Mouse (Mus musculus): ENCODE data around the gene Aaed1. TPM values are rescaled to one million over a fixed set of nuclear protein-coding genes. Genes with fewer than 3 reads are reported as not detected.

Gene Aaed1
- polyA plus RNA-seq, 1 experiment from 2014 or later, result 20.9 TPM

DNA sequence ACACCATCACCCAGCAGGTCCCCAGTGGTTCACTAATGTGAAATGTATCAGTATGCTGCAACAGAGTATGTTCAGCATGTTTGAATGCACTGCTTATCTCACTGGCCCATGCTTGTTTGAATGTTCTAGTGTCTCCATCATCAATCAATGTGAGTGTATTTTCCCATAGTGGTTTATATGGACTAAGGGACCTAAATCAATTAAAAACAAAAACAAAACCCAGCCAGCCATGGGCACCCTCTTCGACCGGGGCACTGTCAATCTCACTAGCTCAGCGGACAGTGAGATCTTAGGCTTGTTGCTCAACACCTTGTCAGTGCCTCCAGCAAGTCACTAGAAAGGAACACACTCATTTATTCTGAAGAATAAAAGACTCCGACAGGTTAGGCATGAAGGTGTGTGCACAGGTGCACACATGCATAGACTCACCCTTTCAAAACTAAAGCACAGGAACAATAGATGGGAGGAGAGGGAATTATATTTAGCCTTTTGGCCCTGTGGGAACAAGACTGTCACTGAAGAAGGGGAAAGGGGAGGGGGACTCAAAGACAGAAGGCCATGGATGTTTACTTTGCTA, 67.7 kb downstream of the Aaed1 start:
- H3K36me3 ChIP-seq, result no peaks in the 10 kb centered on the region
- H3K4me2 ChIP-seq, result no peak overlapping the region
- H3K9me3 ChIP-seq, result no peaks in the 10 kb centered on the region
- H3K27me3 ChIP-seq, result no peaks in the 10 kb centered on the region
- H3K4me1 ChIP-seq (replicated peaks), result peaks cover 11% of the 10 kb centered on the region
- 87% methylated on average over 4 of the region's 4 CpGs for WGBS
- ATAC-seq (ENCODE audit: low read depth), result no peak
- H3K4me3 ChIP-seq, result no peak overlapping the region
- H3K27ac ChIP-seq (replicated peaks), result no peak overlapping the region
- H3K9ac ChIP-seq, result no peak overlapping the region

DNA sequence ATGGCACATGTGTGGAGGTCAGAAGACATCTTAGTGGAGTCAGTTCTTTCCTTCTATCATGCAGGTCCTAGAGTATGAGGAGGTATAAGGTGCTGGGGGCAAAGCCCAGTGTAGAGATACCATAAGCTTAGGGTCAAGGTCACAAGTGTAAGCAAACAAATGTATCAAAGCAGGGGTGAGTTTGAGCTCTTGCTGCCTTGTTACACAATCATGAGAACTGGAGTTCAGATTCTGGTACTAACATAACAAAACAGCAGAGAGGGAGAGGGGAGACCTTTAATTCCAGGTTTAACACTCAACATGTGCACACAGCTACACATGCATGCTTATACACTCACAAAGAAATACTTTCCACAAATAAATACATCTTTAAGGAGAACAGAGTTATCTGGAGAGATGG, 69.8 kb downstream of the Aaed1 start:
- Histone ChIP-seq H3K9me3 (no peaks in the 10 kb centered on the region), H3K4me3 (no peak overlapping the region), H3K27ac (replicated peaks) (no peak overlapping the region), H3K36me3 (no peaks in the 10 kb centered on the region), H3K4me2 (no peak overlapping the region), H3K27me3 (no peaks in the 10 kb centered on the region), H3K9ac (no peak overlapping the region), H3K4me1 (replicated peaks) (no peaks in the 10 kb centered on the region)
- no peak for ATAC-seq (ENCODE audit: low read depth)

DNA sequence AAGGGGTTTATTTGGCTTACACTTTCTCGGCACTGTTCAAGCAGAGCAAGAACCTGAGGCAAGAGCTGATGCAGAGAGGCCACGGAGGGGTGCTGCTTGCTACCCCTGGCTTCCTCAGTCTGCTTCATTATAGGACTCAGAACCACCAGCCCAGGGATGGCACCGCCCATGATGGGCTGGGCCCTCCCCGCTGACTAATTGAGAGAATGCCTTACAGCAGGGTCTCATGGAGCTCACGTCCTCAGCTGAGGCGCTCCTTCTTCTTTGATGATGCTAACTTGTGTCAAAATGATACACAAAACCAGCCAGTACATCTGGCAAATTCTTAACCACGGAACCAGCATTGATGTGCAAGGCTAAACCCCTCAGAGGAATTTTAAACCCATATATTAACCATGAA, 71.9 kb downstream of the Aaed1 start:
- WGBS, result 72% methylated on average over 7 of the region's 7 CpGs

DNA sequence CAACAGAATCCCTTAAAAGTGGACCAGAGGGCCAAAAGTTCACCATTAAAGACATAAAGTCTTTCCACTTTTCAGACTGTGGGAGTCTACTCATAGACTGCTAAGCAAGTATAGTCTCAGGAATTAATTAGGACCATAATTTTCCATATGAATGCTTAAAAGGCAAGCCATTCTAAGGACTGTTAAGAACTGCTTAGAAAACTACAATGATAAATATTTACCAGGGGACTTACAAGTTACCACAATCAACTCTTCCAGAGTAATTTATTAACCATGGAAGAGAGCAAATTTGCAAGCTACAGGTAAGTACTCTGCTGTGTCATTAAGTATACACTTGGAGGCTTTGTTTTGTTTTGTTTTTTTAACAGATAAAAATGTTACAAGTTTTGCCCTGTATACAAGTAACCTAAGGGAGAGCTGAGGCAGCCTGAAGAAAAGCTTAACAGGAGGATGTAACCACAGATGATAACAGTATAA, 74.8 kb downstream of the Aaed1 start:
- Histone ChIP-seq H3K4me2 (no peak overlapping the region), H3K36me3 (no peaks in the 10 kb centered on the region), H3K27ac (replicated peaks) (no peak overlapping the region), H3K27me3 (no peaks in the 10 kb centered on the region), H3K9ac (no peak overlapping the region), H3K4me1 (replicated peaks) (no peaks in the 10 kb centered on the region), H3K4me3 (no peak overlapping the region), H3K9me3 (no peaks in the 10 kb centered on the region)
- ATAC-seq (ENCODE audit: low read depth), result no peak

More for the DNA sequence above, 71.9 kb downstream of the Aaed1 start:
- ATAC-seq (ENCODE audit: low read depth), result no peak
- Histone ChIP-seq H3K27ac (replicated peaks) (no peak overlapping the region), H3K4me2 (no peak overlapping the region), H3K9me3 (no peaks in the 10 kb centered on the region), H3K9ac (no peak overlapping the region), H3K36me3 (no peaks in the 10 kb centered on the region), H3K4me3 (no peak overlapping the region), H3K27me3 (no peaks in the 10 kb centered on the region), H3K4me1 (replicated peaks) (no peaks in the 10 kb centered on the region)

DNA sequence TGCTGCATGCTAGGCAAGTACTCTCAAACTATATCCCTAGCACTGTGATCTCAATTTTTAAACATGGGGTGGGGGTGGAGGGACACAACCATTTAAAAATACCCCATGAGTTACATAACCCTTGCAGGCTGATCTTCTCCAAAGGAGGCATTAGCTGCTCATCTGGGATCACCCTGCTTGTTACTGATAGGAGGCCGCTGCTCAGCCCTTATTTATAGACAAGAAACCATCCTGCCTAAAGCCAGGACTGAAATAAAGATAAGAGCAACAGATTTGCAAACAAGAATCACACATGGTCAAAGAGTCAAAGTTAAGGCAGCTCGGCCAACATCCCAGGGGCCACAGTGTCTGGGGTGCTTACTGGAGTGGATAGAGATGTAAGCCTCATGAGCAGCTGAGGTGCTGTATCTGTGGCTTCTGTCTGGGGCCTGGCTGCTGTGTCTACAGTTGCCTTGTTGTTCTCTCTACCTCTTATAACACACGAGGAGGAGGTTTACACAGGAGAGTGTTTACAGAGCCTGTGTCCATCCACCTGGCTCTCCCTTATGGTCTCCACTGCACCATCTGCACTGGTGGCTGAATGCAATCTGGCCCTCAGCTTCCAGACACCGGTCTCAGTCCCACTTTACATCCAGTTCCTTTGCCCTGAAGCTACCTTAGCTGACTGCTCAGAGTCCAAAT, 75.4 kb downstream of the Aaed1 start:
- WGBS, result 73% methylated on average over 4 of the region's 4 CpGs
- no peaks in the 10 kb centered on the region for H3K27me3 ChIP-seq
- H3K9me3 ChIP-seq, result no peaks in the 10 kb centered on the region
- no peak overlapping the region for H3K4me3 ChIP-seq
- no peak overlapping the region for H3K27ac ChIP-seq (replicated peaks)
- H3K9ac ChIP-seq, result no peak overlapping the region
- no peak overlapping the region for H3K4me2 ChIP-seq
- H3K4me1 ChIP-seq (replicated peaks), result no peaks in the 10 kb centered on the region
- no peaks in the 10 kb centered on the region for H3K36me3 ChIP-seq
- ATAC-seq (ENCODE audit: low read depth), result no peak

DNA sequence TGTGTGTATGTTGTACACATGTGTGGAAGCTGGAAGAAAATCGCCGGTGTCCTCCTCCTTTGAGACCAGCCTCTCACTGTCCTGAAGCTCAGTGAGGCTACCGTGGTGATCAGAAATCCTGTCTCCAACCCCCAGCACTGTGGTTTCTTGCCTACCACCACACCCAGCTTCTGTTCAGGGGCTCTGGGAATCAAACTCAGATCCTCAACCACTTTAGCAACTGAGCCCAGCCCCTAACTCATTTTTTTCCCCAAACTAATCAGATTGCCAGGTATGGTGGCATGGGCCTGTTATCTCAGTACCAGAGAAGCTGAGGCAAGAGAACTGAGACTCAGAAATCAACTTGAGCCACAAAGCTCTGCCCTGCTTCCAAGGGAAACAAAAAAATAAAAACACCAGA, 76.7 kb downstream of the Aaed1 start:
- no peak overlapping the region for H3K4me2 ChIP-seq
- no peaks in the 10 kb centered on the region for H3K27me3 ChIP-seq
- ATAC-seq (ENCODE audit: low read depth), result no peak
- H3K9me3 ChIP-seq, result no peaks in the 10 kb centered on the region
- no peaks in the 10 kb centered on the region for H3K4me1 ChIP-seq (replicated peaks)
- WGBS, result 72% methylated on average over 3 of the region's 3 CpGs
- H3K27ac ChIP-seq (replicated peaks), result no peak overlapping the region
- no peak overlapping the region for H3K4me3 ChIP-seq
- H3K9ac ChIP-seq, result no peak overlapping the region
- no peaks in the 10 kb centered on the region for H3K36me3 ChIP-seq

DNA sequence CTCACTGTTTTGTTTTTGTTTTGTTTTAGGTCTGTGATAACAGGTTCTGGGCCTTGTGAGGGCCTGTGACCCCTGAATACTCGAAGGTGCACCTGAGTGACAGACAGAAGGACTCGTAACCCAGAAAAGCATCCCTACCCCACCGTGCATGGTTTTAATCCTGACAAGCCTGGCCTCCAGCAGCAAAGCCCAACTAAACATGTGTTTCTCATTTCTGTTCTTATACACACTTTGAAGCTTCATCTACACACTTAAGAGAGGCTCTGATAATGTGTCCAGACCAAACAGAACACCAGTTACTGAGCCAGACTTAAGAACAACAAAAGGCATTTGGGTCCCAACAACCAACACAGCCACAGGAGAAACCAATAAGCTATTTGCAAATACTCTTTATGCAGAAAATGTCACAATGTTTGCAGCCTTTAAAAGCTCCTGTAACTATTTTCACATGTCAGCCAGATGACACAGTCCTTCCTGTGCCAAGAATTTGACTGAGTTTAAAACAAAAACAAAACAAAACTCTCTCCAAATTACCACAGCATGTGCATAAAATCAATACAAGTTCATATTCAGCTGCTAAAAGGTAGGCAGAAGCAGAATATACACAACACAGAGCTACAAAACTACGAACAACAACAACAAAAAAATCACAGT, 77.3 kb downstream of the Aaed1 start:
- H3K4me1 ChIP-seq (replicated peaks), result no peaks in the 10 kb centered on the region
- no peak for ATAC-seq (ENCODE audit: low read depth)

DNA sequence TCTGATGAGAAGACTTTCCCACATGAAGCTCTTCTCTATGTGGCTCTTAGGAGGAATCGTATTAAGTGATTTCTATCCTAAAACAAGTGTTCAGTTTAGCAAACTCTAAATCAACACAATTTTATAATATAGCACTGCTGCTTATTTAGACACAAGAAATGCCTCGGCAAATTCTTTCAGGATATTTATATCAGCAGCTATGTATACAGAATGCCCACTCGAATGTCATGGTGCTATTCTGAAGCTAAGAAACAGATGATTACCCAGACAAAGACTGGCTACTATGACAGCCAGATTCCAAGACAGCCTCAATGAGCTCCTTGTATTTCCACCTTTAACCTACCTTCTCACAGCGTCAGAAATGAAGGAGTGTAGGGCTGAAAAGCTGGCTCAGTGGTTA, 79.4 kb downstream of the Aaed1 start:
- Histone ChIP-seq H3K36me3 (no peaks in the 10 kb centered on the region), H3K4me3 (no peak overlapping the region), H3K9me3 (no peaks in the 10 kb centered on the region), H3K4me1 (replicated peaks) (no peaks in the 10 kb centered on the region), H3K4me2 (no peak overlapping the region), H3K27me3 (no peaks in the 10 kb centered on the region), H3K9ac (no peak overlapping the region), H3K27ac (replicated peaks) (no peak overlapping the region)
- ATAC-seq (ENCODE audit: low read depth), result no peak
- WGBS, result 83% methylated on average over 4 of the region's 4 CpGs

More for the DNA sequence above, 77.3 kb downstream of the Aaed1 start:
- H3K9ac ChIP-seq, result no peak overlapping the region
- no peaks in the 10 kb centered on the region for H3K9me3 ChIP-seq
- no peaks in the 10 kb centered on the region for H3K27me3 ChIP-seq
- no peaks in the 10 kb centered on the region for H3K36me3 ChIP-seq
- H3K4me2 ChIP-seq, result no peak overlapping the region
- H3K4me3 ChIP-seq, result no peak overlapping the region
- no peak overlapping the region for H3K27ac ChIP-seq (replicated peaks)
- WGBS, result 84% methylated on average over 4 of the region's 4 CpGs

DNA sequence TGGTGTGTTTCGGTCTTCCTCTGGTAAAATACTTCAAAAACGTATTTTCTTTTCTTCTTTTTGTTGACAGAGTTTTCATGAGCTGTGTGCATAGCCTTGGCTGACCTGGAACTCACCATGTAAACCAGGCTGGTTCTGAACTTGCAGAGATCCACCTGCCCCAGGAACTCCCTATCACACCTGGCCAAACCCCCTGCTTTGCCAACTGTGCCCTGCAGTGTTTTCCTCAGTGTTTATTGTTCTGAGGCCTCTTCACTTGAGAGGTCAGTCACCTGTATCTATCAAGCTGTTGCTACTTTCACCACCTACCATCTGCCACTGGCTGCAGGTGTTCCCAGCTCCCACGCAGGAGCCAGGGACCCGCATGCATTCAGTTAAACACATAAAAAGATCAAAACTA, 85.8 kb downstream of the Aaed1 start:
- no peaks in the 10 kb centered on the region for H3K9me3 ChIP-seq
- no peak for ATAC-seq (ENCODE audit: low read depth)
- WGBS, result 94% methylated on average over 4 of the region's 4 CpGs
- H3K36me3 ChIP-seq, result no peaks in the 10 kb centered on the region
- H3K4me2 ChIP-seq, result no peak overlapping the region
- no peak overlapping the region for H3K9ac ChIP-seq
- H3K4me3 ChIP-seq, result no peak overlapping the region
- no peaks in the 10 kb centered on the region for H3K27me3 ChIP-seq
- H3K4me1 ChIP-seq (replicated peaks), result no peaks in the 10 kb centered on the region
- H3K27ac ChIP-seq (replicated peaks), result no peak overlapping the region

DNA sequence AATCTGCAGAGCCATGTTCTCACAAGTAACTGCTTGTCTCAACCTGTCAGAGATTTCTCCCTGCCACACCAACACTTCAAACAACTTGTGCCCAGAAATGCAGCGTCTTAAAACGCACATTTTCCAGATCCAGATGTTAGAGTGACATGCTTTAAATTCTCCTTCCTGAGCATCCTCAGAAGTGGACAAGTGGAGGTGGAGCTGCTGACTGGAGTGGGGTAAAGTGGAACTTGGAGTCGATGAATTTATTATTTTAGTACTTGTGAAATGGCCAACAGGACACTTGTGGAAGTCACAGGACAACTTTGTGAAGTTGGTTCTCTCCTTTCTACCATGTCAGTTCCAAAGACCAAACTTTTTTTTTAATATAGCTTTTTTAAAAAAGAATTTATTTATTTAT, 86.8 kb downstream of the Aaed1 start:
- Histone ChIP-seq H3K4me1 (replicated peaks) (no peaks in the 10 kb centered on the region), H3K27me3 (no peaks in the 10 kb centered on the region), H3K4me3 (no peak overlapping the region), H3K36me3 (no peaks in the 10 kb centered on the region), H3K4me2 (no peak overlapping the region), H3K9me3 (no peaks in the 10 kb centered on the region), H3K27ac (replicated peaks) (no peak overlapping the region), H3K9ac (no peak overlapping the region)
- no peak for ATAC-seq (ENCODE audit: low read depth)
- WGBS, result 84% methylated on average over 3 of the region's 3 CpGs

Data from neural tube, embryonic 13.5 days (tissue).